Mouse (Mus musculus) heart, postnatal 0 days (tissue): Measurements from ENCODE around the gene Saa3.

ENCODE experiments used
- CTCF ChIP-seq: IDR thresholded peaks from 2 replicates; pipeline ENCODE4 v1.5.1; 2016; ENCODE audit warnings: antibody characterized with exemption, control low read depth, low read depth
- EP300 ChIP-seq: IDR thresholded peaks from 2 replicates; pipeline ENCODE4 v1.6.1; 2016; ENCODE audit warnings: antibody characterized with exemption, low read depth

- TF ChIP-seq CTCF (no peak), EP300 (no peak)
Observed at GRCm38 (mm10) chr7:46764672-46765071, 49.2 kb upstream of the Saa3 start.
